Mouse (Mus musculus) liver, embryonic 14.5 days (tissue): Measurements from ENCODE around the gene Mipol1.

Experiments
- CTCF ChIP-seq: IDR thresholded peaks from 2 replicates; pipeline ENCODE4 v1.5.1; 2016; ENCODE audit warnings: antibody characterized with exemption, low read depth, control low read depth
- EP300 ChIP-seq: IDR thresholded peaks from 2 replicates; pipeline ENCODE4 v1.6.1; 2016; ENCODE audit warnings: antibody characterized with exemption, low read depth

- no peak for TF ChIP-seq CTCF
- TF ChIP-seq EP300: no peak
Observed at GRCm38 (mm10) chr12:57496347-57497119, 266.3 kb downstream of the Mipol1 start.
